Mouse (Mus musculus) liver, embryonic 11.5 days (tissue): ENCODE results near the gene Pgam1. TPM values are rescaled to one million over a fixed set of nuclear protein-coding genes. Genes with fewer than 3 reads are reported as not detected.
A peak's percentile ranks its signal among the peaks of the same experiment; 100 is the strongest.

Experiments
- ATAC-seq: fragments of 200-750 bp; cut with Nextera tagmentation; replicated peaks from 2 replicates; pipeline ENCODE4 v1.8.0; 2017; ENCODE audit warnings: moderate number of reproducible peaks, mild to moderate bottlenecking, moderate TSS enrichment, moderate library complexity; ENCODE audit not compliant: low FRiP score
- DNase-seq: peaks from one replicate; pipeline ENCODE4 v3.0.0-alpha.2; 2017; ENCODE audit warnings: low spot score
- H3K27ac ChIP-seq: fragments of 300-500 bp; sonication (generic); 2 replicates; pipeline ENCODE4 v1.5.1; 2014; ENCODE audit warnings: mild to moderate bottlenecking, low read depth, low read length, control low read depth
- H3K27me3 ChIP-seq: fragments of 300-500 bp; sonication (generic); replicated peaks from 2 replicates; pipeline ENCODE4 v1.6.1; 2014; ENCODE audit warnings: low read length, mixed read lengths; ENCODE audit not compliant: control insufficient read depth, insufficient read depth
- H3K36me3 ChIP-seq: fragments of 300-500 bp; sonication (generic); 2 replicates; pipeline ENCODE4 v1.6.1; 2014; ENCODE audit warnings: mild to moderate bottlenecking, low read length, moderate library complexity, mixed read lengths; ENCODE audit not compliant: control insufficient read depth, insufficient read depth
- H3K4me1 ChIP-seq: fragments of 300-500 bp; sonication (generic); replicated peaks from 2 replicates; pipeline ENCODE4 v1.6.1; 2014; ENCODE audit warnings: low read length, mixed read lengths; ENCODE audit not compliant: control insufficient read depth, insufficient read depth
- H3K4me2 ChIP-seq: fragments of 300-500 bp; sonication (generic); 2 replicates; pipeline ENCODE4 v1.6.1; 2014; ENCODE audit warnings: mild to moderate bottlenecking, control low read depth, moderate library complexity
- H3K4me3 ChIP-seq: fragments of 300-500 bp; sonication (generic); 2 replicates; pipeline ENCODE4 v1.5.1; 2014; ENCODE audit warnings: low read depth, low read length, control low read depth
- H3K9ac ChIP-seq: fragments of 300-500 bp; sonication (generic); 2 replicates; pipeline ENCODE4 v1.6.1; 2014; ENCODE audit warnings: low read depth, low read length, control low read depth
- H3K9me3 ChIP-seq: fragments of 300-500 bp; sonication (generic); 2 replicates; pipeline ENCODE4 v1.6.1; 2016; ENCODE audit warnings: low read length, inconsistent platforms, mixed read lengths; ENCODE audit not compliant: control insufficient read depth
- WGBS: fragments of 180-500 bp; shearing (Covaris S2); extraction: QIAGEN DNeasy Blood & Tissue Kit; methylation state at CpG from one replicate; pipeline ENCODE4 v1.1.7; 2014; 5-methylcytosine and 5-hydroxymethylcytosine counted together
- polyA plus RNA-seq: library from polyadenylated mRNA; unstranded; fragments of >200 nt; fragmentation: Nextera tagmentation; extraction: Ambion mirVana; gene quantifications from 2 replicates; pipeline ENCODE4 v1.2.1, GENCODE M21; 2014

The Pgam1 gene
- polyA plus RNA-seq, 1 experiment from 2014 or later = 874 TPM

DNA sequence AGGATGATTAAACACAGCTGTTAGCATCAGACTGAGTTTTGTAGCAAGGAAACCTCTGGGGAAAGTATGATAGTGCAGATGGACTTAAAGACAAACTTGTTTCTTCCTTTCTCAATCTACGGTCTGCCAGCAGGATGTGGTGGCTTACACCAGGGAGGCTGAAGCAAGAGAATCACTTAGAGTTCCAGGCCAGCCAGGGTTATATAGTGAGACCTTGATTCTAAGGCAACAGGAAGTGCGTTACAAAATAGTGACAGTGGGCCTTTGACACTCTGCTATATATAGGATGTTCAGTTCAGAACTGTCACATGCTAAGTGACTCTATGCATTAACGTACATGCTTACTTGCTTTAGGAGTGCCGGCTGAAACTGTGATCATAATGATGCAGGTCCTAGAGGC, 5.1 kb downstream of the Pgam1 start:
- Histone ChIP-seq H3K9ac (no peak overlapping the region), H3K4me2 (no peak overlapping the region), H3K36me3 (peaks cover 30% of the 10 kb centered on the region), H3K9me3 (no peaks in the 10 kb centered on the region), H3K4me3 (no peak overlapping the region), H3K27ac (no peak overlapping the region), H3K27me3 (no peaks in the 10 kb centered on the region), H3K4me1 (peaks cover 17% of the 10 kb centered on the region)
- 85% methylated on average over 4 of the region's 4 CpGs for WGBS
- no peak for DNase-seq
- ATAC-seq = no peak

- H3K4me2 ChIP-seq = no peak overlapping the region
- DNase-seq (no peak), ATAC-seq (no peak)
- H3K4me3 ChIP-seq = no peak overlapping the region
- H3K9me3 ChIP-seq = no peaks in the 10 kb centered on the region
- no peak overlapping the region for H3K27ac ChIP-seq
- no peaks in the 10 kb centered on the region; the same call in 1 of the 2 replicates for H3K4me1 ChIP-seq
- no peak overlapping the region for H3K9ac ChIP-seq
- 75% methylated on average over 4 of the region's 4 CpGs for WGBS
- peaks cover 41% of the 10 kb centered on the region for H3K36me3 ChIP-seq
- H3K27me3 ChIP-seq = no peaks in the 10 kb centered on the region
These were observed 7.7 kb downstream of the Pgam1 start for GRCm38 (mm10) chr19:41919471-41919870.

DNA sequence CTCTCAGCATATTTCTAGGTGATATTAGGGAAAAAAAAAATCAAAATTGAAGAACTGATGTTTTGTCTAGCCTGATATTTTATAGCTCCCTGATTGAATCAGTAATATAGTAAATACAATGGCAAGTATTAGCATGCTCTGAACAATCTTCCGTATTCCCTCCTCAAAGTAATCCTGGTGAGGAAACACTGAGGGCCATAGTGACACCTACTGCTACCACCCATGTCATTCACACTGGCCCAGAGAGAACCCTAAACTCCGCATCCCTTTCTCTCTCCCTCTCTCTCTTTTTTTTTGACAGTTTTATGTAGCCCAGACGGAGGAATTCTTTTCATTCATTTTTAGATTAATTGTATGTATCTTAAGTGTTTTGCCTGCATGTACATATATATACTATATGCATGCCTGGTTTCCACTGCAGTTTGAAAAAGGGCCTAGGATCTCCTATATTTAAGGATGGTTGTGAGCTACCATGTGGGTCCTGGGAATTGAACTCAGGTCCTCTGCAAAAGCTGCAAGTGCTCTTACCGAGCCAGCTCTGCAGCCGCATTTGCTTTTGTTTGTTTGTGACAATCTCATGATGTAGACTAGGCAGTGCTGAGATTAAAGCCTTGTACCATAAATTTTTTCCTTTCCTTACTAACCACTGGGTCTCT, 8.8 kb downstream of the Pgam1 start:
- no peak for DNase-seq
- Histone ChIP-seq H3K27me3 (no peaks in the 10 kb centered on the region), H3K4me3 (no peak overlapping the region), H3K4me1 (no peaks in the 10 kb centered on the region), H3K4me2 (no peak overlapping the region), H3K27ac (no peak overlapping the region), H3K36me3 (peaks cover 40% of the 10 kb centered on the region), H3K9ac (no peak overlapping the region), H3K9me3 (no peaks in the 10 kb centered on the region)
- 80% methylated on average over 5 of the region's 5 CpGs for WGBS
- no peak for ATAC-seq

DNA sequence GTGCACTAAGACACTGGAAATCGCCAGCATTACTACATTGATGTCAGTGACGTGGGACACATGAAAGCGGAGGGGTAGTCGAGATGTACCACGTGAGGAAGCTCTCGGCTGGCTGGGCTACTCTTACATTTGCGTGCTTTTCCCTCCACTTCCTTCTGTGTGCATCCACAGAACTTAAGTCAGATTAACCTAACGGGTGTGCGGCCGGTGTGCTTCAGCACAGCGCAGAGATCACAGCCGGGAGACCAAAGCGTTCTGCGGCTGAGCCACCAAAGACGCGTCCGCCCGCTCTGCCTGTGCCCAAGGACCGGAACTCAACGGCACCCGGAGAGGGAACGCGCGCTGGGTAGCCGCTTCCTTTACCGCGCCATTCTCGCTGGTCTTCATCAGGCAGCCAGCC, 21.0 kb downstream of the Pgam1 start:
- under 1% methylated on average over 28 of the region's 28 CpGs for WGBS
- Histone ChIP-seq H3K9ac (peak overlapping the region; percentile 89), H3K4me1 (peaks cover 9% of the 10 kb centered on the region), H3K36me3 (peaks cover 30% of the 10 kb centered on the region; the same call in 1 of the 2 replicates), H3K27me3 (no peaks in the 10 kb centered on the region), H3K4me2 (peak overlapping the region; percentile 94), H3K27ac (peak overlapping the region; percentile 78), H3K4me3 (peak overlapping the region; percentile 99), H3K9me3 (no peaks in the 10 kb centered on the region)
- peak; percentile 21; the same call in 1 of the 2 replicates for ATAC-seq
- DNase-seq = no peak

- H3K36me3 ChIP-seq = peaks cover 32% of the 10 kb centered on the region; the same call in 1 of the 2 replicates
- H3K9me3 ChIP-seq = no peaks in the 10 kb centered on the region
- peak within 1 kb of the TSS; percentile 94 for H3K4me2 ChIP-seq
- peak within 1 kb of the TSS; percentile 78 for H3K27ac ChIP-seq
- H3K4me3 ChIP-seq = peak within 1 kb of the TSS; percentile 99
- peaks cover 9% of the 10 kb centered on the region for H3K4me1 ChIP-seq
- no peaks in the 10 kb centered on the region for H3K27me3 ChIP-seq
- WGBS = under 1% methylated on average over 47 of the region's 47 CpGs
- peak; percentile 99 for ATAC-seq
- DNase-seq = peak; percentile 96
- peak within 1 kb of the TSS; percentile 89 for H3K9ac ChIP-seq
These were observed 21.7 kb downstream of the Pgam1 start, which contains the start of the genes Exosc1 and Zdhhc16 for GRCm38 (mm10) chr19:41933179-41934086. Gene Exosc1, minus strand, starts transcription at chr19:41933423. Gene Zdhhc16, plus strand, starts transcription at chr19:41933480.

DNA sequence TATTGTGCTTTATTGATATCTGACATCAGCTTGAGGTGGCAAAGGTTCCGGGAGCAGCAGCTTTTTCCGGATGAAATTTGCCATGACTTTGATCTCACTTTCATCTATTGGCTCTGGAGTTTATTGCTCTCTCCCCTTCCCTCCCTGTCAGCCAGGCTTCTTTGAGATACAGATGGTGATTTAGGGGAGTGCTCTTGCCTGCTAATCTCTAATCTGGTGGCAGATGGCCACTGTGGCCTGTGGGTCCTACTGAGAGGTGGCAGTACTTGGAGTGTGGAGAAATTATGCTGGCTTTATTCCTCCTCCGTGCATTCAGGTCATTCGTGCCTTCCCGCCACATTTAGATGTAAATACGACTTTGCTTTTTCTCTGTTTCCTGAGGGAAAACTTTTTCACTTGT, 22.4 kb downstream of the Pgam1 start:
- Histone ChIP-seq H3K9me3 (no peaks in the 10 kb centered on the region), H3K4me1 (peaks cover 9% of the 10 kb centered on the region), H3K4me2 (peak overlapping the region; percentile 94), H3K27ac (no peak overlapping the region), H3K36me3 (peaks cover 31% of the 10 kb centered on the region; the same call in 1 of the 2 replicates), H3K4me3 (peak overlapping the region; percentile 99), H3K9ac (peak overlapping the region; percentile 82), H3K27me3 (no peaks in the 10 kb centered on the region)
- DNase-seq (no peak), ATAC-seq (no peak)
- WGBS = 27% methylated on average over 6 of the region's 6 CpGs

GRCm38 (mm10) chr19:41935921-41936320, 24.2 kb downstream of the Pgam1 start:
- Histone ChIP-seq H3K27ac (no peak overlapping the region), H3K9ac (no peak overlapping the region), H3K9me3 (no peaks in the 10 kb centered on the region), H3K4me3 (no peak overlapping the region), H3K36me3 (peaks cover 30% of the 10 kb centered on the region; the same call in 1 of the 2 replicates), H3K27me3 (no peaks in the 10 kb centered on the region), H3K4me2 (no peak overlapping the region), H3K4me1 (peaks cover 9% of the 10 kb centered on the region)
- DNase-seq (no peak), ATAC-seq (no peak)
- 77% methylated on average over 1 of the region's 1 CpGs for WGBS

DNA sequence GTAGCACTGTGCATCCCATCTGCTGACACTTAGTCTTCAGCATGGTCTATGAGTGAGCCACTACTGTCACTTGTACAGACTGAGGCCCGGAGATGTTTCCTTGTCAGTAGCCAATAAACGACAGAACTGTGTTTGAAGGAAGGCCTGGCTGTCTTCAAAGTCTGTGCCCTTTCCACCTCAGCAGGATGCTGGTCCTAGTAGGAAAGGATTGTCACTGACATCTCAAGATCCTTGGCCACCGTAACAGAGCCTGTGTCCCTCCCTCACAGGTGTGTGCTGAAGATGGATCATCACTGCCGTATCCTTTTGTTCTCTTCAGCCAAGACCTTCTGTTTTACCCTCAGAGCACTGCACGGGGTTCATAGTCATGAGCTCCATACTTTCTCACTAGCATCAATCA, 26.8 kb downstream of the Pgam1 start:
- no peak overlapping the region for H3K4me2 ChIP-seq
- 88% methylated on average over 5 of the region's 5 CpGs for WGBS
- H3K9ac ChIP-seq = no peak overlapping the region
- no peak overlapping the region for H3K4me3 ChIP-seq
- DNase-seq (no peak), ATAC-seq (no peak)
- H3K27me3 ChIP-seq = no peaks in the 10 kb centered on the region
- H3K36me3 ChIP-seq = peaks cover 39% of the 10 kb centered on the region
- no peak overlapping the region for H3K27ac ChIP-seq
- no peaks in the 10 kb centered on the region for H3K9me3 ChIP-seq
- H3K4me1 ChIP-seq = peaks cover 9% of the 10 kb centered on the region
